Mouse (Mus musculus) embryonic facial prominence, embryonic 13.5 days (tissue): ENCODE measurements around the gene Myo1c. TPM values are rescaled to one million over a fixed set of nuclear protein-coding genes. Genes with fewer than 3 reads are reported as not detected.

Experiments
- ATAC-seq: fragments of 200-750 bp; cut with Nextera tagmentation; 2 replicates; pipeline ENCODE4 v1.8.0; 2017; ENCODE audit warnings: low read depth; ENCODE audit not compliant: insufficient number of reproducible peaks, insufficient read depth, low FRiP score, low TSS enrichment
- H3K27ac ChIP-seq: fragments of 300-500 bp; sonication (generic); 2 replicates; pipeline ENCODE4 v1.5.1; 2015; ENCODE audit warnings: moderate library complexity, mild to moderate bottlenecking, inconsistent platforms
- H3K27me3 ChIP-seq: fragments of 300-500 bp; sonication (generic); 2 replicates; pipeline ENCODE4 v1.6.1; 2015; ENCODE audit warnings: mild to moderate bottlenecking, inconsistent platforms
- H3K36me3 ChIP-seq: fragments of 300-500 bp; sonication (generic); 2 replicates; pipeline ENCODE4 v1.6.1; 2015; ENCODE audit warnings: mild to moderate bottlenecking, inconsistent platforms
- H3K4me1 ChIP-seq: fragments of 300-500 bp; sonication (generic); 2 replicates; pipeline ENCODE4 v1.6.1; 2015; ENCODE audit warnings: inconsistent platforms
- H3K4me2 ChIP-seq: fragments of 300-500 bp; sonication (generic); 2 replicates; pipeline ENCODE4 v1.6.1; 2015; ENCODE audit warnings: moderate library complexity, mild to moderate bottlenecking, inconsistent platforms
- H3K4me3 ChIP-seq: fragments of 300-500 bp; sonication (generic); 2 replicates; pipeline ENCODE4 v1.5.1; 2015; ENCODE audit warnings: mild to moderate bottlenecking, inconsistent platforms
- H3K9ac ChIP-seq: fragments of 300-500 bp; sonication (generic); 2 replicates; pipeline ENCODE4 v1.6.1; 2015; ENCODE audit warnings: mild to moderate bottlenecking, inconsistent platforms
- H3K9me3 ChIP-seq: fragments of 300-500 bp; sonication (generic); 2 replicates; pipeline ENCODE4 v1.6.1; 2016; ENCODE audit warnings: inconsistent platforms
- WGBS: fragments of 180-500 bp; shearing (Covaris S2); methylation state at CpG from one replicate; pipeline ENCODE4 v1.1.7; 2015; ENCODE audit warnings: mixed read lengths; 5-methylcytosine and 5-hydroxymethylcytosine counted together
- polyA plus RNA-seq: library from polyadenylated mRNA; unstranded; fragments of >200 nt; fragmentation: Nextera tagmentation; extraction: Ambion mirVana; gene quantifications from 2 replicates; pipeline ENCODE4 v1.2.1, GENCODE M21; 2015

The Myo1c gene
- 38.3 and 43.8 TPM in 2 replicates for polyA plus RNA-seq

DNA sequence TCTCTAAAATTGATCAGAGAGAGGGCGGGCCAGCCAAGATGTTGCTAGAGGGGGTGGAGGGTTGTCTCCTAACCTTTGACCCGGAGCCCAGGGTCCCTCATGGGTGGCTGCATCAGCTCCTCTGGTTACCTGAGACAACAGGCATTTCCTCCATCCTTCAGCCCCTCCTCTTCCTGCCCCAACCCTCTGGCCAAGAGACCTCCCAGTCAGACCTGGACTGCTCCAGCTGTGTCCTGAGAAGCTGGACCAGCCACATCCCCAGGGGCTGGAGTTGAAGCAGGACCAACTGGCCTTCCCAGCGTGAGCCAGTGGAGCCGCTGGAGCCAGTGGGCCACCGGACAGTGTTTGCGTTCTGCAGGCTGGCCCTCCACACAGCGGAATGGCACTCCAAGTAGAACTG lies at the start of gene Myo1c:
Gene Myo1c, plus strand, starts transcription at position 194 of the 400 bp plus-strand sequence.
- H3K9ac ChIP-seq, result peak within 1 kb of the TSS; percentile 79
- H3K9me3 ChIP-seq, result no peaks in the 10 kb centered on the region
- H3K4me1 ChIP-seq, result peaks cover 45% of the 10 kb centered on the region
- H3K4me3 ChIP-seq, result peak within 1 kb of the TSS; percentile 60
- ATAC-seq, result no peak
- 66% methylated on average over 7 of the region's 7 CpGs for WGBS
- H3K27me3 ChIP-seq, result peaks cover 25% of the 10 kb centered on the region
- peak within 1 kb of the TSS; percentile 78 for H3K4me2 ChIP-seq
- peak within 1 kb of the TSS; percentile 68 for H3K27ac ChIP-seq
- H3K36me3 ChIP-seq, result peaks cover 5% of the 10 kb centered on the region; the same call in 1 of the 2 replicates

DNA sequence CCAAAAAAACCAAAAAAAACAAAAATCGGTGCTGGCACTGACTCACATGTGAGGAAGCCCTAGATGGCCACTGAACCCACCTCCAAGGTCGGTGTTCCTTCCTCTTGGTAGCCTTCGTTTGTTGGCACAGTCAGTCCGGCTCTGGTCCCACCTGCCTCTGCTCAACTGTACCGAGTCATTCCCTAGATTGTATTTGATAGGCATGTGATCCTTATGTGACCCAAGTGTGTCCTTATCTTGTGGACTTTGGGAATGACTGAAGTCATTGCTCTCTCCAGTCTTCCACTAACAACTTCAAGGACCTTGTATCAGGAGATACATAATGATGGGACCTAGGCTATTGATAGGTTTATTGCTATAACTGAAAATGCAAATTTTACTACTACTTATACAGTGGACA lies 45.5 kb upstream of the Myo1c start:
- 89% methylated on average over 5 of the region's 5 CpGs for WGBS
- ATAC-seq, result no peak
- Histone ChIP-seq H3K4me3 (no peak overlapping the region), H3K9ac (no peak overlapping the region), H3K4me1 (no peaks in the 10 kb centered on the region), H3K4me2 (no peak overlapping the region), H3K36me3 (peaks cover 73% of the 10 kb centered on the region), H3K9me3 (no peaks in the 10 kb centered on the region), H3K27me3 (no peaks in the 10 kb centered on the region), H3K27ac (no peak overlapping the region)

DNA sequence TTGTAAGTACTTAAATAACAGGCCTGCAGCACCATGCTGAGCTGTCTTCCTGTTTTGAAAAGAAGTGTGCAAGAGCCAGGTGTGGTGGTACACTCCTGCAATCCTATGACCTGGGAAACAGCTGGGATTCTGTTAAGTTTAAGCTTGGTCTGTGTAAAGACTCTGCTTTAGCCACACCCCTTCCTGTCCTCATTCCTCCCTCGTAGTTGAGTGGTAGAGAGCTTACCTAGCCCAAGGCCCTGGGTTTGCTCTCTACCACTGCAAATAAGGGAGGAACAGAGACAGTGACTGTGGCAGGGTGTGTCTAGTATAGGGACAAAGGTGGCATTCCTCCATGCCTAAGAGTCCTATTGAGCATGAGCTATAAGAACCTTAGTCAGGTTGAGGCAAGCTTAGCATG lies 45.0 kb upstream of the Myo1c start:
- no peak overlapping the region for H3K9ac ChIP-seq
- no peaks in the 10 kb centered on the region for H3K27me3 ChIP-seq
- no peak overlapping the region for H3K4me2 ChIP-seq
- ATAC-seq, result no peak
- WGBS, result 48% methylated on average over 1 of the region's 1 CpGs
- no peak overlapping the region for H3K27ac ChIP-seq
- no peaks in the 10 kb centered on the region for H3K9me3 ChIP-seq
- no peaks in the 10 kb centered on the region for H3K4me1 ChIP-seq
- peaks cover 78% of the 10 kb centered on the region for H3K36me3 ChIP-seq
- H3K4me3 ChIP-seq, result no peak overlapping the region

DNA sequence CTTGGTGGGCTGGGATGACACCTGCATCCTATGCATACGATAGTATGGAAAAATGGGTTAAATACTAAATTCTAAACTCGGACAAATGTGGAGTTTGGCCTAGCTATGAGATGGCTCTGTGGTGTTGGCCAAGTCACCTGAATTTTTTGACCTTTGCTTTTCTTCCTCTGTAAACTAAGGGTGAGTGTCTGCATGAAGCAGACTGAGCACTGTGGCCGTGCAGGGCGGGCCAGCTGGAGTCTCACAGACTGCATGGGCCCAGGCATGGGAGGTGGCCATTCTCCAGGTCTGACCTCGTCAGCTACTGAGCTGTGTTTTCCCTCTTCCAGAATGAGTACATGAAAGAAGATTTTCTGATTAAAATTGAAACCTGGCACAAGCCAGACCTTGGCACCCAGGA lies 41.5 kb upstream of the Myo1c start:
- no peak overlapping the region for H3K4me3 ChIP-seq
- no peak overlapping the region for H3K9ac ChIP-seq
- H3K9me3 ChIP-seq, result no peaks in the 10 kb centered on the region
- no peak overlapping the region for H3K4me2 ChIP-seq
- no peaks in the 10 kb centered on the region for H3K27me3 ChIP-seq
- 91% methylated on average over 5 of the region's 5 CpGs for WGBS
- H3K36me3 ChIP-seq, result peaks cover 79% of the 10 kb centered on the region
- no peak overlapping the region for H3K27ac ChIP-seq
- no peak for ATAC-seq
- no peaks in the 10 kb centered on the region for H3K4me1 ChIP-seq

DNA sequence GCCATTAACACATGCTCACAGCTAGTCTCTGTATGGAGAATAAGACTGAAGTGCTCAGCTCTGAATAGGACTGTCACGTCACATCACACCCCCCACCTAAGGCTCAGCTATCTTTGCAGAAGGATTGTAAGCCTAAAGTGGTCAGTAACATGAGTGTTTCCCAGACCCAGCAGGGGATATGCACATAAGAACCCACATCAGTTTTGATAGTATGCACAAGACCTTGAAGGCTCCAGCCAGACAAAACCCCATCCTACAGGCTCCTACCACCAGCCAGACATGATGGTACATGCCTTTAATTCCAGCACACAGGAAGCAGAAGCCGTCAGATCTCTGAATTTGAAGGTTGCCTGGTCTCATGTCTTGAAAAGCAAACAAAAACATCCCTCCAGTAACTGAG lies 40.3 kb upstream of the Myo1c start:
- Histone ChIP-seq H3K27me3 (no peaks in the 10 kb centered on the region), H3K27ac (no peak overlapping the region), H3K36me3 (peaks cover 78% of the 10 kb centered on the region), H3K4me1 (no peaks in the 10 kb centered on the region), H3K9ac (no peak overlapping the region), H3K9me3 (no peaks in the 10 kb centered on the region), H3K4me3 (no peak overlapping the region), H3K4me2 (no peak overlapping the region)
- no peak for ATAC-seq
- 80% methylated on average over 2 of the region's 2 CpGs for WGBS

DNA sequence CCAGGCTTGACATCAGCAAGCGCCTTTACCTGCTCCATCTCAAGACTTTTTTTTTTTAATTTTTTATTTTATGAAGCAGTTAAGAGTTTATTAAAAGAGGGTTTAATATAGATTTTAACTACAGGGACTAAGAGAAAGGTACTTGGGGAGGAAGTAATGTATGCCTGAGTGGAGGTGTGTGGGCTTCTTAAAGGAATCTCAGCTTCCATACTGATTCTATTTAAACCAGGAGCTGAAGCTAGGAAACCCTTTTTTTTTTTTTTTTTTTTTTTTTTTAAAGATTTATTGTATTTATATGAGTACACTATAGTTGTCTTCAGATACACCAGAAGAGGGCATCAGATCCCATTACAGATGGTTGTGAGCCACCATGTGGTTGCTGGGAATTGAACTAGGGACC lies 35.5 kb upstream of the Myo1c start:
- ATAC-seq, result no peak
- 100% methylated on average over 1 of the region's 1 CpGs for whole genome bisulfite sequencing
- Histone ChIP-seq H3K4me1 (no peaks in the 10 kb centered on the region), H3K4me3 (no peak overlapping the region), H3K36me3 (peaks cover 80% of the 10 kb centered on the region), H3K9me3 (no peaks in the 10 kb centered on the region), H3K27me3 (no peaks in the 10 kb centered on the region), H3K4me2 (no peak overlapping the region), H3K9ac (no peak overlapping the region), H3K27ac (no peak overlapping the region)

DNA sequence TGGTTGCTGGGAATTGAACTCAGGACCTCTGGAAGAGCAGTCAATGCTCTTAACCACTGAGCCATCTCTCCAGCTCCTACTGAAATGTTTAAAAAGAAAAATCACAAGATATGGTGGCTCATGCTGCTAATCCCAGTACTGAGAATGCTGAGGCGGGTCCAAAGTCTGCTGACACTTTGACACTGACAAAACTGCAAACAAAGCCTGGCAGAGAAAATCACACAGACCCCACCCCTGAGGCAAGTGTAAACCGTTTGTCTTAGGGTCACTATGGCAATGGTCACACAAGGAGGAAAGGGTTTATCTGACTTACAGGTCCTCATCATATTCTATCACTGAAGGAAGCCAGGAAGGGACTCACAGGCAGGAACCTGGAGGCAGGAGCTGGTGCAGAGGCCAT lies 34.7 kb upstream of the Myo1c start:
- no peak for ATAC-seq
- Histone ChIP-seq H3K4me3 (no peak overlapping the region), H3K36me3 (peaks cover 79% of the 10 kb centered on the region)

DNA sequence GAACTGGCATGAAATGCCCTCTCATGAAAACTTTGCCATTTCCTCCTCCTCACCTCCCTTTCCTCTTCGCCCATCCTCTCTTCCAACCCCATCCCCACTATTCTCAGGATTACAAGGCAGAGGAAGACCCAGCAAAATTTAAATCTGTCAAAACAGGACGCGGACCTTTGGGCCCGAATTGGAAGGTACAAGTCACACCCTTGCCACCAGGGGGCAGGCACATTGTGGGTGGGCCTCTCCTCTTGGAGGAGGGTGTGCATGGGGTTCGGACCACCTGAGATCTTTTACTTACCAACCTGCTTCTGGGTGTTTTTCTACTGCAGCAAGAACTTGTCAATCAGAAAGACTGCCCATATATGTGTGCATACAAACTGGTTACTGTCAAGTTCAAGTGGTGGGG lies 31.2 kb upstream of the Myo1c start:
- no peaks in the 10 kb centered on the region for H3K9me3 ChIP-seq
- no peak overlapping the region for H3K27ac ChIP-seq
- no peak overlapping the region for H3K4me2 ChIP-seq
- H3K36me3 ChIP-seq, result peaks cover 76% of the 10 kb centered on the region
- H3K27me3 ChIP-seq, result no peaks in the 10 kb centered on the region
- no peak overlapping the region for H3K9ac ChIP-seq
- H3K4me1 ChIP-seq, result no peaks in the 10 kb centered on the region
- WGBS, result 88% methylated on average over 5 of the region's 5 CpGs
- ATAC-seq, result no peak
- H3K4me3 ChIP-seq, result no peak overlapping the region

More for the DNA sequence above, 34.7 kb upstream of the Myo1c start:
- no peaks in the 10 kb centered on the region for H3K4me1 ChIP-seq
- no peak overlapping the region for H3K4me2 ChIP-seq
- H3K9ac ChIP-seq, result no peak overlapping the region
- no peaks in the 10 kb centered on the region for H3K27me3 ChIP-seq
- H3K9me3 ChIP-seq, result no peaks in the 10 kb centered on the region
- 88% methylated on average over 2 of the region's 2 CpGs for WGBS
- no peak overlapping the region for H3K27ac ChIP-seq

DNA sequence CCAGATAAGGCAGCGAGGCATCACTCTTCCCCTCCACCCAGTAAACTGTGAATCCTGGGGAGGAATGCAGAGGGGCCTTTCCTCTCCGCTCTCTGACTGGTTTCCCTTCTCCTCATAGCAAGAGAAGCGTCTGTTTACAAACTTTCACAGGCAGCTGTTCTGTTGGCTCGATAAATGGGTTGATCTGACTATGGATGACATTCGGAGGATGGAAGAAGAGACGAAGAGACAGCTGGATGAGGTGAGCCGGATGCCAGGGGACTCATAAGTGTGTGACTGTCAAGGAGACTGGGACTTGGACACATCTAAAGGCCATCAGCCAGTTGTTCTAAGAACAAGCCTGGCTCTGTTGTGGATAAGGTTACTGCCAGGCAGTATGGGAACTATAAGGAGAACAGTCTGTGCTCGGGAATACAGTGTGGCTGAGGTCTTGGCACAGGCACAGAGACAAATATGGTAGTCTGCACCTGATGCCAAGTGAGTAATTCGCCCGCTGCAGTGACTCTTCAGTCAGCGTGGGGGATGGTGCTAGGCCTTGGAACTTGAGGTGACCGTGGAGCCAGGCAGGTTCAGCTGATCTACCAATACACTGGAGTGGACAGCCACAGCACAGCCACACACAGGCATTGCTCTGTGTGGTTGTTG lies 30.0 kb upstream of the Myo1c start:
- H3K36me3 ChIP-seq, result peaks cover 73% of the 10 kb centered on the region

DNA sequence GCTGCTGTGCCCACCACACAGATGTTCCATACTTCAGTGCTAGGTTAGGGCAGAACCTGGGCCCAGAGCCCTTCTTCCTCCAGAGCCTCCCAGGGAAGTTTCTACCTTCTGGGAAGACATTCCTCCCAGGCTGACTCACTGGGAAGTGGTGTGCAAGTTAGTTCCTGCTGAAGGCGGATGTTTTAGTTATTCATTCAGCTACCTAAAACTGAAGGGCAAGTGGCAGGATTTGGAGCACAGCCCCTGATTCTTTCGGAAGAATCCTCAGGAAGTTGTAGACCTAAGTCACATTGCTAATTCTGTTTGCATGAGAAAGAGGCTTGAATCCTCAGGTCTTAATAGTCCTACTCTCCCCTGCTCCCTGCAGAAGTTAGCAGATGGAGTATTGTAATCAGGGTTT lies 28.9 kb upstream of the Myo1c start:
- H3K27ac ChIP-seq, result 0 out of 2 replicates have a peak overlapping the region, but pooled peaks have one; percentile 22
- ATAC-seq, result no peak
- H3K9ac ChIP-seq, result no peak overlapping the region
- WGBS, result 88% methylated on average over 2 of the region's 2 CpGs
- no peaks in the 10 kb centered on the region for H3K4me1 ChIP-seq
- no peak overlapping the region for H3K4me2 ChIP-seq
- H3K27me3 ChIP-seq, result no peaks in the 10 kb centered on the region
- peaks cover 75% of the 10 kb centered on the region for H3K36me3 ChIP-seq
- no peak overlapping the region for H3K4me3 ChIP-seq
- no peaks in the 10 kb centered on the region for H3K9me3 ChIP-seq

More for the DNA sequence above, 30.0 kb upstream of the Myo1c start:
- Histone ChIP-seq H3K4me1 (no peaks in the 10 kb centered on the region), H3K9ac (no peak overlapping the region), H3K9me3 (no peaks in the 10 kb centered on the region), H3K4me3 (no peak overlapping the region), H3K27ac (0 out of 2 replicates have a peak overlapping the region, but pooled peaks have one; percentile 5), H3K27me3 (no peaks in the 10 kb centered on the region), H3K4me2 (no peak overlapping the region)
- no peak for ATAC-seq
- WGBS, result 91% methylated on average over 12 of the region's 12 CpGs

DNA sequence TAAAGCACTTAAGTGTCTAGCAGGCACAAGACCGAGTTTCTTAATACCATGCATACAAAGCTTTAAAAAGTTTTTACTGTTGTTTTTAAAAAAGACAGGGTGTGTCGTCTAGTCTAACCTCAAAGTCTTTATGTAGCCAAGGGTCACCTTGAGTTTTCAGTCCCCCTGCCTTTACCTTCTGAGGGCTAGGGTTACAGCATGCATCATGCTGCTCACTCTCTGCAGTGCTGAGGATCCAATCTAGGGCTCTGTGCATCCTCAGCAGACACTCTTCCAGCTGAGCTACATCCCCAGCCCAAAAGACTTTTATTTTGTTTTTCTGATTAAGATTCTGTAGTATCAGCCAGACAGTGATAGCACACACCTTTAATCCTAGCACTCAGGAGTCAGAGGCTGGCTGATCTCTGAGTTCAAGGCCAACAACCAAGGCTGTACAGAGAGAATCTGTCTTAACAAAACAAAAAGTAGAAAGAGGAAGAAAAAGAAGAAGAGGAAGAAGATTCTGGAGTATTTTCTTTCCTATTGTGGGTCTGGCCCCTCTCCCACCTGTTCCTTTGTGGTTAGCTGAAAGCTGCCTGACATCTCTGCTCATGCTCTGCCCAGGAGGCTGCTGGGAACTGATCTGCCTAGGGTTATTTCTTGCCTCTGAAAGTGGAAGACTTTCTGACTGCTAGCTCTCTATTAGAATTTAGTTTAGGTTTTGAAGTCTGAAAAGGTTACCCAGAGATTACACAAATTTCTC lies 27.5 kb upstream of the Myo1c start:
- H3K27me3 ChIP-seq, result no peaks in the 10 kb centered on the region

DNA sequence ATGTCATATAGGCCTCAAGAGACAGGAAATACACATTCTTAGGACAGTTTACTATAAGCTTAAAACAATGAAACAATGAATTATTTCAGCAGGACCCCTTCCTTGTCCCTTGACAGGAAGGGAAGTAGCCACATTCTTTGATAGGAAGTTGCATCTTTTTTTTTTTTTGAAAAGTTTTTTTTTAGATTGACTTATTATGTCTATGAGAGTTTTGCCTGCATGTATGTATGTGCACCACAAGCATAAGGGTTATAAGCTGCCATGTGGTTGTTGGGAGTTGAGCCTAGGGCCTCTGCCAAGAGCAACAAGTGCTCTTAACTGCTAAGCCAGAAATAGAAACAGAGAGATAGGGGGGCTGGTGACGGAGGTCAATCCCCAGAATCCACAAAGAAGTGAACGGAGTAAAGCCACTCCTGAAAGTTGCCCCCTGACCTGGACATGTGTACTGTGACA lies 26.2 kb upstream of the Myo1c start:
- WGBS, result 80% methylated on average over 2 of the region's 2 CpGs
- no peaks in the 10 kb centered on the region for H3K9me3 ChIP-seq
- H3K36me3 ChIP-seq, result peaks cover 77% of the 10 kb centered on the region
- ATAC-seq, result no peak
- H3K4me2 ChIP-seq, result no peak overlapping the region
- no peaks in the 10 kb centered on the region for H3K4me1 ChIP-seq
- no peak overlapping the region for H3K4me3 ChIP-seq
- no peaks in the 10 kb centered on the region for H3K27me3 ChIP-seq
- no peak overlapping the region for H3K9ac ChIP-seq
- H3K27ac ChIP-seq, result no peak overlapping the region

More for the DNA sequence above, 27.5 kb upstream of the Myo1c start:
- WGBS, result 94% methylated on average over 2 of the region's 2 CpGs
- H3K27ac ChIP-seq, result no peak overlapping the region; the same call in 1 of the 2 replicates
- H3K4me1 ChIP-seq, result no peaks in the 10 kb centered on the region
- no peak overlapping the region for H3K4me3 ChIP-seq
- H3K36me3 ChIP-seq, result peaks cover 78% of the 10 kb centered on the region
- no peak for ATAC-seq
- H3K9ac ChIP-seq, result no peak overlapping the region
- no peak overlapping the region for H3K4me2 ChIP-seq
- no peaks in the 10 kb centered on the region for H3K9me3 ChIP-seq
